In the genomic region with DNA sequence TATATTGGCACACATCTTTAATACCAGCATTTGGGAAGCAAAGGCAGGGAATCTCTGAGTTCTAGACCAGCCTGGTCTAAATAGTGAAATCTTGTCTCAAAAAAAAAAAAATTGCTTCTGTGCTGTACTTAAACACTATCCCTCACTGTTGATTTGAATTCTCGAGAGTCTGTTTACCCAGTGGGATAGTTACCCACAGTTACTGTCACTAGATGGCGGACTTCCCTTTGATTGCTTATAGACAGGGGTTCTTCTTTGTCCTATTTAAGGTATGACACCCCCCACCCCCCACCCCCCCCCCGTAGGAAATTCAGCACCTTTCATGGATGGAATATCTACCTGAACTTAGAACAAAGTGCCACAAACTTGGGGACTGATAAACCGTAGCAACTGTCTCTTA, we compare ENCODE assay signal across 17 mouse cellular contexts.
A peak's percentile ranks its signal among the peaks of the same experiment; 100 is the strongest.
DNase-seq lines count a peak whose midpoint lies in the region; ATAC-seq and TF ChIP-seq lines count a peak whose summit lies in the region.
"Had no signal": no experiment of that assay in that cellular context is flagged by ENCODE, and none has a peak within 500 bp of the region (broad histone marks: within the 10 kb centered on the region; RNA-seq: fewer than 3 reads in every experiment).

No protein-coding gene starts in this region.

- no peaks in the 10 kb centered on the region for H3K36me3 ChIP-seq in heart, embryonic 12.5 days
- no peaks in the 10 kb centered on the region for H3K36me3 ChIP-seq in liver, adult 2 months (ENCODE audit: control insufficient read depth, insufficient read depth, low read length)
- H3K36me3 ChIP-seq: forebrain, embryonic 15.5 days; heart, embryonic 10.5 days had no signal

- 39% methylated on average over 4 of the region's 4 CpGs for WGBS in heart, embryonic 12.5 days
- 35% methylated on average over 4 of the region's 4 CpGs for WGBS in liver, adult 2 months

- no peak overlapping the region for H3K27ac ChIP-seq in heart, embryonic 12.5 days (ENCODE audit: poor library complexity, severe bottlenecking)
- H3K27ac ChIP-seq in liver, adult 2 months (replicated peaks; ENCODE audit: insufficient read depth, low read depth, low read length), result no peak overlapping the region
- H3K27ac ChIP-seq: forebrain, embryonic 15.5 days; heart, embryonic 10.5 days; liver, embryonic 14.5 days had no signal

- no peak overlapping the region for H3K4me3 ChIP-seq in heart, embryonic 12.5 days
- H3K4me3 ChIP-seq in liver, adult 2 months (ENCODE audit: insufficient read depth, low read depth, low read length), result no peak overlapping the region
- H3K4me3 ChIP-seq: forebrain, embryonic 15.5 days; heart, embryonic 10.5 days had no signal

- no peak for TF ChIP-seq POLR2A in liver, adult 2 months (IDR thresholded peaks at IDR 0.05; ENCODE audit: extremely low read depth, insufficient read depth, low read length)

- no peak overlapping the region for H3K4me2 ChIP-seq in heart, embryonic 12.5 days
- H3K4me2 ChIP-seq: forebrain, embryonic 15.5 days had no signal

- H3K79me2 ChIP-seq in liver, adult 2 months (ENCODE audit: control insufficient read depth, insufficient read depth, low read length), result no peaks in the 10 kb centered on the region

- no peaks in the 10 kb centered on the region for H3K27me3 ChIP-seq in heart, embryonic 12.5 days (replicated peaks)
- H3K27me3 ChIP-seq in liver, adult 2 months (ENCODE audit: control insufficient read depth, insufficient read depth, low read length), result no peaks in the 10 kb centered on the region
- H3K27me3 ChIP-seq: forebrain, embryonic 15.5 days had no signal

- H3K9me3 ChIP-seq in heart, embryonic 12.5 days (replicated peaks), result no peaks in the 10 kb centered on the region
- H3K9me3 ChIP-seq: forebrain, embryonic 15.5 days; heart, embryonic 10.5 days had no signal

- H3K4me1 ChIP-seq in heart, embryonic 12.5 days (replicated peaks), result no peaks in the 10 kb centered on the region
- H3K4me1 ChIP-seq in liver, adult 2 months (ENCODE audit: control insufficient read depth, insufficient read depth, low read length), result no peaks in the 10 kb centered on the region
- H3K4me1 ChIP-seq: forebrain, embryonic 15.5 days; heart, embryonic 10.5 days had no signal

- no peak overlapping the region for H3K9ac ChIP-seq in heart, embryonic 12.5 days
- H3K9ac ChIP-seq in liver, adult 2 months (ENCODE audit: low read depth, low read length), result no peak overlapping the region
- H3K9ac ChIP-seq: forebrain, embryonic 15.5 days; liver, embryonic 14.5 days had no signal

- ATAC-seq in heart, embryonic 12.5 days (ENCODE audit: insufficient number of reproducible peaks, low FRiP score), result no peak
- no peak for ATAC-seq in inflammation-experienced regulatory T-cells, adult 6 months
- ATAC-seq: forebrain, embryonic 15.5 days had no signal

- peak; percentile 44 for DNase-seq in heart, adult 11 months
- DNase-seq in liver, adult 2 months (ENCODE audit: extremely low read depth, low read depth, low spot score), result peak; percentile 47
- no peak for DNase-seq in liver
- peak; percentile 18 for DNase-seq in 3T3-L1 (ENCODE audit: low read depth, low spot score)
- peak; percentile 44 for DNase-seq in adipocyte (ENCODE audit: low spot score)
- DNase-seq in right cerebral cortex, postnatal 10 days (ENCODE audit: low spot score in 2 of 2), result no peak
- DNase-seq: cerebellum, postnatal 14 days; heart, postnatal 36 days; kidney, postnatal 10 days; layer of hippocampus, adult 9-11 months; left cerebral cortex, postnatal 4 days; thymus, postnatal 4 days had no signal

- TF ChIP-seq CTCF in liver, adult 2 months (IDR thresholded peaks at IDR 0.05; ENCODE audit: low read depth, low read length), result 0 out of 2 replicates have a peak, but pooled peaks have one; percentile 7

Comparison
In these comparisons a context has a peak if more than half of its experiments do, and no peak if none do; other contexts are left out.
1. DNase-seq: peak in heart, adult 11 months (single experiment), liver, adult 2 months (single experiment), 3T3-L1 (single experiment) and adipocyte (single experiment); none in liver (single experiment) and right cerebral cortex, postnatal 10 days (0 of 2).